Mouse (Mus musculus) induced T-regulatory cell, adult 2 months (primary cell): ENCODE data around the gene Pced1b.
"Not testable (repeated sequence)": the region's sequence is repeated elsewhere in the genome, so short reads cannot be mapped to it uniquely, and the experiment has no call there.

Experiments
- DNase-seq: peaks from one replicate; pipeline ENCODE4 v3.0.0-alpha.2; 2012; ENCODE audit warnings: low read depth

The Pced1b gene

DNA sequence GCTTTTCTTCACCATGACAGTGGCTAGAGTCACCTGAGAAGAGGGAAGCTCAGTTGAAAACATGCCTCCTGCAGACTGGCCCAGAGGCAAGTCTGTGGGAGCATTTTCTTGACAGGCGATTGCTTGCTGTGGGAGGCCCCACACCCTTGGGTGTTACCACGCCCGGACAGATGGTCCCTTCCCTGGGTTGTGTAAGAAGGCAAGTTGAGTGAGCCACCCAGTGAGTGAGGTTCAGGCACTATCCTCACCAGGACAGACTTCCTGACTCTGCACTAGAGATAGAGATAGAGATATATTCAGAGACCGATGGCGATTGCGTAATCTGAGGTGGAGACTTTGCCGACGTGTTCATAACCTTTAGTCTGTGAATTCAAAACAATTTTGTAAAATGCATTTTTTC, 96.0 kb downstream of the Pced1b start:
- peak; percentile 90 for DNase-seq

DNA sequence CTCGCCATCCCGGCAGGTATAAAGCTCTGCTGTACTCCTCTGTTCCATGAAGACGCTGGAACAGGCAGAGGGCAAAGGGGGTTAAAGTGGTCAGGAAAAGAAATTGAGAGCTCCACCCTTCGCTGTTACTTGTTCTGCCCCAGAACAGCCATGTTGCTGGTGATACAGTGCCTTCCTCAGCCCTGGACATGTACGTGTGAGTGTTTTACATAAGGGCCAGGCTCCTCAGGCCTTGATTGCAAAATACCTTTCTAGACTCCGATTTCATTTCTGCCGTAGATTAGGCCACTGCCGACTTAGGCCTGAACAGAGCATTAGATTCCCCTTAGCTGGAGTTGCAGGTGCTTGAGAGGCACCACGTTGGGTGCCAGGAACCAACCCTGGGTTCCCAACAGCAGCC, 97.0 kb downstream of the Pced1b start:
- no peak for DNase-seq

DNA sequence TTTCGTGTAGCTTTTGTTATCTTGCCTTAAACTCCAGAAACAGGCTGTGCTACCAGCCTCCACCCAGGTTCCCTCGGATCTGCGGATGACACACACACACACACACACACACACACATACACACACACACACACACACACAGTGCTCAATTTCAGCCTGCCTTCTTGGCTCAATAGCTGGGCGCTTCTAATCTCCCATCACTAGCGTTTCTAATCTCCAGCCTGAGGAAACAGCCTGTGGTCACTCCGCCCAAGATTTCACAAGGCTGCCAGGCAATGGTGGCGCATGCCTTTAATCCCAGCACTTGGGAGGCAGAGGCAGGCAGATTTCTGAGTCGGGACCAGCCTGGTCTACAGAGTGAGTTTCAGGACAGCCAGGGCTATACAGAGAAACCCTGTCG, 98.2 kb downstream of the Pced1b start:
- no peak for DNase-seq

DNA sequence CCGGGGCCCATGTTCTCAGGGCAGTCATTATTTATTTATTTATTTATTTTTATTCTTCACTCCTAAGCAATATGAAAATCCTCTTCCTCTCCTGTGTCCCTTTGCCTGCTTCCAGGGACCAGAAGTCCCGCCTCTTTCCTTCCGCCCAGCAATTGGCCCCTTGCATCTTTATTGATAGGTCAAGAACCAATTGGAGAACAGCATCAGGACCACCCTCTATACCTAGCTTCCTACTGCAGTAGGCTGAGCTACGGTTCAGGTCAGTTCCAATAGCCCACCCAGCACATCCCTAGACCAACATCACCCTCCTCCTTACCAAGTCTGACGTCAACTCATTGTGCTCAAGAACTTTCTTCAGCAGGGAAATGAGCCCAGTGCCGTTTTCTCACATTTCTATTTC, 99.0 kb downstream of the Pced1b start:
- DNase-seq, result no peak

DNA sequence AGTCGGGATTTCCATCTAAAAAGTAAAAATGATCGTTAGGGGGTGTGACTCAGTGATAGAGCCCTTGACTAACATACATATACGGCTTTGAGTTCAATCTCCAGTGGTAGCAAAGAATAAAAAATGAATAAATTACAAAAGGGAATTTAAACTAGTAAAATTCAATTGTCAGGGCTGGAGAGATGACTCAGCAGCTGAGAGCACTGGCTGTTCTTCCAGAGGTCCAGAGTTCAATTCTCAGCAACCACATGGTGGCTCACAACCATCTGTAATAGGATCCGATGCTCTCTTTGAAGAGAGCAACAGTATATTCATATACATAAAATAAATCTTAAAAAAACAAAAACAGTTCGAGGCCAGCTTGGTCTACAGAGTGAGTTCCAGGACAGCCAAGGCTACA, 99.5 kb downstream of the Pced1b start:
- no peak for DNase-seq

DNA sequence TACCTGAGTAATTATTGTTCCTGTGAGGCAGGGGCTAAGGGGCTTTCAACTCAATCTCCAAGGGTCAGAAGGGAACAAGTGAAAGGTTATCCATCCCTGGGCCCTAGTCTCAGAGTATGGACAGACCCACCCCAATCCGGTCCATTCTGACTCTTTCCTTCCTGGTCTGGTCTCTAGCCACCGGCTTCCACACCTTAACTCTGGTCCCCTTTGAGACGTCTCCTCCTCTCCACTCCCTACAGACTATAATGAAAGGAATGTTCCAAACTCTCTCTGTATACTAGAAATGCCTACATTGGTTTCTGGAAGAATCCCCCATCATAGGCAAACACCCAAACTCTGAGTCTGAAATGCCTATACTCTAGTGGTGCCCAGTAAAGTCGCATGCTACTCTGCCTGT, 100.0 kb downstream of the Pced1b start:
- DNase-seq, result no peak

DNA sequence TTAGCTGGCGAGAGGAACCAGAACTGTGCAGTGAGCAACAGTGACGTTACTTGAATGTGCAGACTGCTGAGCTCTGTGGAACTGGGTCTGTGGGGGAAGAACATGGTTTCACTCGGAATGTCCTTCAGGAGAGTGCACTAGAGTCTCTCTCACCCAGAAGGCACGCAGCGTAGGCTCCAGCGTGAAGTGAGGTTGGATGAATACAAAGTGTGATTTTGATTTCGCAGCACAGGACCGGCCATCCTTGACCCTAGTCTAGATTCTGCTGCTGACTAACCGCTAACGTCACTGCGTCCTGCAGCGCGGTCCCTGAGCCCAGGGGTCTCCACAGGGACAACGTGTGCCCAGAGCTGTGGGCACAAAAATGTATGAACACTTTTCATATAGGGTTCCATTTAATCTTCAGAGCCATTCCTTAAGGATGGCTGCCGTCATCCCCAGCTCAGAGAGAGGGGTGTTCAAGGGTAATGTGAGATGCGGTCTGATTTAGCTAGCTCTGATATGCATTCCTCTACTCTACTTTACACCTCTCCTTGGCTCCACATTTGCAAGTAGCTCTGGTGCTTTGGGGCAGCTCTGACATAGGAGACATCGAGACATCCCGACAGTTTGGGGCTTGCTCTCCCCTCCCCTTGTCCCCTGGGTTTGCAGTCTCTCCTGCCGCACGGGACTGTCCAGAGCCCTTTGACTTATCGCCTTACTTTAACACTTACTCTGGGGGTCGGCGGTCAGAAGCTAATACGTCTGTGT, 101.8 kb downstream of the Pced1b start:
- DNase-seq, result no peak

DNA sequence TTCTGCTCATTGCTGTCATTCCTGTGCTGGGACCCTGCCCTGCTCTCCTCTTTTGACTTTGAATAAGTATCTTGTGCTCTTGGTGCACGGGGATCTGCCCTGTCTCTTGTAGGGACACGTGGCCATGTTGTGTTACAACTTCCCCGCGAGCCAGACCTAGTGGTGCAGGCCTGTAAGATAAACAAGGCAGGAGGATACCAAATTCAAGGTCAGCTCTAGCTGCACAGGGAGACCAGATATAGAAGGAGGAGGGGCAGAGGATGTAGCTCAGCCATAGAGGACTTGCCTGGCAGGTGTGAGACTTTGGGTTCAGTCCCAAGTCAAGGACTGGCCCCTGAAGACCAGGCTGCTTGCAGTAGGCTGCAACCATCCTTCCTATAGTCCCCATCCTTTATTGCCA, 103.6 kb downstream of the Pced1b start:
- DNase-seq, result no peak

DNA sequence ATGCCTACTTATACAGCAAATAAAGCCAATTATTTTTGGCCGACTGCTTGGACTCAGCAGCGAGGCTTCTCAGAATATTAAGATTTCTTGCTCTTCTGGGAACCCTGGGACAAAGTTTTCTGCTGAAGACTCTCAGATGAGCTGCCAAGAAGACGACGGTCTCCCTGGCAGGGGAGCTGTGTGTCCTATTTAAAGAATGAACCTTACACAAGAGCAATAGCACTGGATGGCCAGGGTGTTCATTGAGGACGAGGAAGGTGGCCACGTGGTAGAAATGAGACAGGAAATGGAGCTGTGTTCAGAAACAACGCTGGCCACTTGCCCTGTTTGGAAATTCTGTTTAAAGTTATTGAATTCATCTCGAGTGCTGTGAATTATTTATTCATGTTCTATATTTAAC, 104.1 kb downstream of the Pced1b start:
- no peak for DNase-seq

DNA sequence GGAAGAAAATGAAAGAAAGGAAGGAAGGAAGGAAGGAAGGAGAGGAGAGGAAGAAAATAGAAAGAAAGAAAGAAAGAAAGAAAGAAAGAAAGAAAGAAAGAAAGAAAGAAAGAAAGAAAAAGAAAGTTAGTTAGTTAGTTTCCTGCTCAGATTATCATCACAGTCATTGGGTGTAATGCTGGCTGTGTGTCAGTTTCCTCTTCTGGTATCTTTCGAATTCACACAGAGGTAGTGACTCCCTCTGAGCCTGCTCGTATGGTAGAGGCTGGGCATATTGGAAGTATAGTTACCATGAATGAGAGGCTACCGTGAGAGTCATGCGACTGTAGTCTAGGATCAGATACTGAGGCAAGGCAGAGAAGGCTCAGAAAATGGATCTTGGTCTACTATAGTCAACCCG, 104.8 kb downstream of the Pced1b start:
- DNase-seq, result peak; percentile 64

DNA sequence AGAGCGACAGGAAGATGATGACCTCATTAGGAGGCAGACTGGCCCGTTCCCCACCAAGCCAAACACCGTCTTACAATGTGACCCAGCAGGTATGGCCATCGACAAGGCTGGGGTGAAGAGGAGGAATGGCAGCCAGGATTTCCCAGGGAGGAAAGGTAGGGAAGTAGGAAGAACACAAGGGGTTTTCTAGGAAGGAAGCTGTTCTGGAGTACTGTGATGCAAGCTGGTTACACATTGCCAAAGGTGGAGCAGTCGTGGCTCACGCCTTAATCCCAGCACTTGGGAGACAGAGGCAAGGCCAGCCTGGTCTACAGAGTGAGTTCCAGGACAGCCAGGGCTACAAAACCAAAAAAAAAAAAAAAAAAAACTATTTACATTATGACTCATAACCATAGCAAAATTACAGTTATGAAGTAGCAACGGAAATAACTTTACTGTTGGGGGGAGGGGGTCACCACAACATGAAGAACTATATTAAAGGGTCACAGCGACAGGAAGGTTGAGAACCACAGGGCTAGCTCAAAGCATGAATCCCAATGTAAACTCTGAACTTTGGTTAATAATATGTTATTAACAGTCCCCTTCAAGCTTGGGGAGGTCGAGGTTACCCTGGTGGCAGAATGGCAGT, 108.9 kb downstream of the Pced1b start:
- peak; percentile 90 for DNase-seq

DNA sequence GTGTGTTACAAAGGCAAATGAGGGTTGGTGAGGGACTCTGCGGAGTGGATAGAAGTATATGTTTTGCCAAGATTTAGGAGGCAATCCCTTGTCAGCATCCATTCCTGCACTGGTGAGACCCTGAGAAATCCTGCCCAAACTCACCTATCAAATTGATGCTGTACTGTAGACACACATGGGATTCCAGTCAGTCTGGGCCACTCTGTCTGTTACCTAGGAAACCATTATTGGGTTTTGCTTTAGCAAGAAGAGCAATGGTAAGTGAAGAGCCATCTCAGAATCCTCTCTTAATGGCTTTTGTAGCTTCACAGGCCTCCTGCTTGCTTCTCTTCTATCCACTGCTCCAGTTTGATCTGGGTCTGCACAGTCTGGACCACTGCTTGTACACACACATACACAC, 110.1 kb downstream of the Pced1b start:
- DNase-seq, result peak; percentile 16

DNA sequence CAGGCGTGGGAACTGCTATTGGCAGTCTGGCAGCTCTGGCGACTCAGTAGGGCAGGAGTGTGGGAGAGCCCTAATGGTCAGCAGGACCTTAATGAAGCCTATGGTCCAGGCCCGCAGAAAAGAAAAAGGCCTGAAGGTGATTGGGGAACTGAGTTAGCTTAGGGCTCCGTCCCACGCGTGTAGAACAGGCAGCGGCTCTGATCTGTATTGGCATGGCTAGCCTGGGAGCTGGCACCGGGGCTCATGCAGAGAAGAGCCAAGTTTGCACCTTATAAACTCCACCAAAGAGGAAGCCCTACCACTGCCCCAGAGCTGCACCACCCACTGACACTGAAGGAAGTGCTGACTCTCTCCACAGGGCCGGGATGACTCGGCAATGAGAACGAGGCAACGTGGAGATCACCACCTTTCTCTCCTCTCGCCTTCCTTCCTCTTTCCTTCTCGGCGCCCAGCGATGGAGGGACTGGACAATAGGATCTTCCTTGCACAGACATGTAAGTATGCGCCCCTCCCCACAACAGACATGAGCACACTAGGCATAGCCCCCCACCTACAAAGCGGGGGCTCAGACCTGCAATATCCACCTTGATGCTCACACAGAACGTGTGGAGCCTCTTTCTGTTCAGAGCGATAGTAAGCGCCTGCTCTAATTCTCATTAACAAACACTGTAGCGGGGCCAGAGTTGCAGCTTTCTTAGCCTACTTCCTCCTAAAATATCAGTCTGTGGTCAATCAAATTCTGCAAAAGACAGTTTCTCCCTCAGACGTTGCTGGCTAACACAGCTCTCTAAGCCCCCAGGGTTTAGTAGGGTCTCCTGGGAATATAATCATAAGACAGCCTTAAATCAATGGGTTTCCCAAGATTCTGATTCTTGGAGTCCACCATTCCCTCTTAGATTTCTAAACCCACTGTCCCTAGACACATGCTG, 114.2 kb downstream of the Pced1b start:
- peak; percentile 89 for DNase-seq

DNA sequence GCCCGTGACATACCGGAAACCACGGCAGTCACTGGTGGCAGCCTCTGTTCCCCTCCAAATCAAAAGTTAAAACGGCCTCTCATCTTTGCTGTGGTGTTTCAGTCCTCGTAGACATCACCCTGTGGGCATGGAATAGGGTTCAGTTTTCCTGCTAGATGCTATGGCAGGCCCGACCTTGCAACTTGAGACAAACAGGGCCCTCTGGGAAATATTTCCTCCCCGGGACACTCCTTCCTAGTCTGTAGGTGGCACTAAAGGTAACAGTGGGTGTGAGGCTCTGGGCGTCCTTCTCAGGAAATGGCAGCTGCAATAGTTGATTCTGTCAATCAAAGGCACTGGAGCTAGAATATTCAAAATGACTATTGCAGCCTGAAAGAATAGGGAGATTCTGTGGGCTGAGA, 114.9 kb downstream of the Pced1b start:
- peak; percentile 87 for DNase-seq

DNA sequence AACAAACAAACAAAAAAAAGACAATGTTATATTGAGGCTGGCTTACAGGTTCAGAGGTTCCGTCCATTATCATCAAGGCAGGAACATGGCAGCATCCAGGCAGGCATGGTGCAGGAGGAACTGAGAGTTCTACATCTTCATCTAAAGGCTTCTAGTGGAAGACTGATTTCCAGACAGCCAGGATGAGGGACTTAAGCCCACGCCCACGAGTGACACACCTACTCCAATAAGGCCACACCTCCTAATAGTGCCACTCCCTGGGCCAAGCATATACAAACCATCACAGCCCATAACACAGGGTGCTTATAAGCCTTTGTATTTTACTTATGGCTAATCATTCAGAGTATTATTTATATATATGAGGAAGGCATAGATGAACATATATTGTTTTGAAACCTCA, 117.4 kb downstream of the Pced1b start:
- not testable (repeated sequence) for DNase-seq

DNA sequence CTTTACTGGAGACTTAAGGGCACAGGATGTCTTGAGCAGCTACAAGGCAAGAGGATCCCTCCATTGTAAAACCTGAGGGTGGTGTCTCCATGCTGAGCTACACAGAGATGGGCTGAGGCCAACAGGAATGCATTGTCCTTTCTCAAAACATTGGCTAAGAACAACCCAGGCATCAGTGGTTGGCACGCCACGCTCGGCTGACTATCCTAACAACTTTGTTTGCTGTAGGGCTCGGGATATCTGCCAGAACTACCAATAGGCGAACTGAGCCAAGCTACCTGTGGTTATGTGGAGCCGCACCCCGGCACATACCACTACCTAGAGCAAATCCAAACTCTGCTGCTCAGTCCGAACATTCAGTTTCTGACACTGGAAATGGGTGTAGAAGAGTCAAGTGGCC, 118.1 kb downstream of the Pced1b start:
- DNase-seq, result no peak

DNA sequence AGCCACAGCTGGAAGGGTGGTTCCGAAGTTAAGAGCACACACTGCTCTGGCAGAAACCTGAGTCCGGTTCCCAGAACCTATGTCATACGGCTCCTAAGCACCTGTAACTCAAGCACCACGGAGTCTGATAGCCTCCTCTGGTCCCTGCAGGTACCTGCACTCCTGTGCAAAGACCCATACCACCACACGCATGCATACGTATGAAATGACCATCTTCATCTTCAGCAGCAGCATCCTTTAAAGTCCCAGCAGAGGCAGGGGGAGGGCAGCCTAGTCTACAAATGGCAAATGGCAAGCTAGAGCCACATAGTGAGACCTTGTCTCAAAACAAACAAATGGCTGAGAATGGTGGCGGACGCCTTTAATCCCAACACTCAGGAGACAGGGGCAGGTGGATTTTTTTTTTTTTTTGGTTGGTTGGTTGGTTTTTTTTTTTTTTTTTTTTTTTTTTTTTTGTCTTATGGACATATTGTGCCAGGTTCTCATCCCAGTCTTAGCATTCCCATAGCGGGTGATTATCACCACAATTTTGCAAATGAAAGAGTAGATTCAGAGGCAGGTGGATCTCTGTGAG, 121.2 kb downstream of the Pced1b start:
- no peak for DNase-seq

DNA sequence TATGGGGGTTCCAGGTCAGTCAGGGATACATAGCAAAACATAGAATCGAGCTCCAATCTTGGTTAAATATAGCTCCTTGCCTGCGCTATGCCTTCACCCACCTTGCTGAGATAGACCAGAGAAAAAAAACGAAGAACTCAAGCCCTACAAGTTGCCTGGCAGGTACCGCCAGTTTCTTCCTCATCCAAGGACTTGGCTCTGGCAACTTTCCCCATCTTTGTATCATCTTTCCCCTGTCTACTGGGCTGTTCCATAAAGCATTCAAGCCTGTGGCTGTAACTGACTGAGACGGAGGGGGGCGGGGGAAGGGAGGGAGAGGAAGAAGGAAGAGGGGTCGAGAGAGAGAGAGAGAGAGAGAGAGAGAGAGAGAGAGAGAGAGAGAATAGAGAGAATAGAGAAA, 121.7 kb downstream of the Pced1b start:
- DNase-seq, result no peak

DNA sequence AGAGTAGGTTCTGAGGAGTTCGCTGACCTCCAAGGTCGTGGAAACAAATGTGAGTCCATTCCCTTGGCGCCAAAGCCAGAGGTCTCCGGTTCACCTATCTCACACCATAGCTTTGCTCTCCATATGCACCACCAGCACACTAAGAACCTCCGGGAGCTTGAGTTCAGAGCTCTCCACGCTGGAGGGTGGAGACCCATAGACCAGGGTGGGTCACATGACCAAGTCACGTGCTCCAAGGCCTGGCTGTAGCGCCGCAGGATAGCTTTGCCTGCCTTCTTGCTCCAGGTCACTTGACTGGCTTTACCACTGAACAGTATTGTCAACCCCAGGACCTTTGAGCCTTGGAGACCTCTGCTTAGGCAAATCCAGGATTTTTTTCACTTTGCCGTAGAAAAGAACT, 122.2 kb downstream of the Pced1b start:
- no peak for DNase-seq

DNA sequence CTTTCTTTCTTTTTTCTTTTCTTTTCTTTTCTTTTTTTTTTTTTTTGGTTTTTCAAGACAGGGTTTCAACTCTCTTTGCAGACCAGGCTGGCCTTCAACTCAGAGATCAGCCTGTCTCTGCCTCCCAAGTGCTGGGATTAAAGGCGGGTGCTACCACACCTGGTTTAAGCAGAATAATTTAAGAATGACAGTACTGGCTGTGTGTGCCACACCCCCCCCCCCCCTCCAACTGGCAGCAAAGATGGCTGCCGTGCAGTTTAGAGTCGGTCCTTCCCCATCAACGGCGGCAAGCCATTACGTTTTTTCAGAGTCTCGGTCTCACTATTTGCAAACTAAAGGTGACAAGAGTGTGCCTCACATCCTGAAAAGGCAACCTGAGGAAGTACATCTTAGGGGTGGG, 124.0 kb downstream of the Pced1b start:
- no peak for DNase-seq

DNA sequence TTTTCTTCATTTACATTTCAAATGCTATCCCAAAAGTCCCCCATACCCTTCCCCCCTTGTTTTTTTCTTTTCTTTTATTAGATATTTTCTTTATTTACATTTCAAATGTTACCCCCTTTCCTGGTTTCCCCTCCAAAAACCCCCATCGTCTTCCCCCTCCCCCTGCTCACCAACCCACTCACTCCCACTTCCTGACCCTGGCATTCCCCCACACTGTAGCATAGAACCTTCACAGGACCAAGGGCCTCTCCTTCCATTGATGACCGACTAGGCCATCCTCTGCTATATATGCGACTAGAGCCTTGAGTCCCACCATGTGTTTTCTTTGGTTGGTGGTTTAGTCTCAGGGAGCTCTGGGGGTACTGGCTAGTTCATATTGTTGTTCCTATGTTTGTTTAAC, 125.1 kb downstream of the Pced1b start:
- DNase-seq, result peak; percentile 64

DNA sequence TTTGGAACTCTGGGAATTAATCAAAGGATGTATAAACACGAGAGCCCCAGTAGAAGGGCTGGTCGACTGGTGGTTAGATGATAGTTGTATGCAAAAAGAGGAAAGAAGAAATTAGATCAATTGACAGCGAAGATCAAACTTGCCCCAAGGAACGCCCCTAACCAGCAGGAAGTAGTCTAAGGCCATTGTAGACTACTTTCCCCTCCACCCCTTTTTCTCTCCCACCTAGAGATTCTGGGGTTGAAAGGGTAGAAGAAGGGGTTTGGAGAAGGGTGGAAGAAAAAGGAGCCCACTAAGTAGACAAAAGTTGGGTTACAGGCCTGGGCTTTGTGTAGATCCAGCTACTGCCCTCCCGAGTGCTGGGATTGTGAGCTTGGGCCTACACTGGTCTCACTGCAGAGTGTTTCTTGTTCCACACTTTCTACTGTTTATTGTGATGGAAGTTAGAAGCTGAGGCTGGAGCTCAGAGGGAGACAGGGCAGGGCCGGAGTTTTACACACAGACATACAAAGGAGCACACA, 125.8 kb downstream of the Pced1b start:
- DNase-seq, result peak; percentile 83
